Mouse (Mus musculus) heart, postnatal 0 days (tissue): ENCODE results near the gene Tpm3. TPM values are rescaled to one million over a fixed set of nuclear protein-coding genes. Genes with fewer than 3 reads are reported as not detected.

Experiments
- ATAC-seq: fragments of 200-750 bp; cut with Nextera tagmentation; 2 replicates; pipeline ENCODE4 v1.8.0; 2017; ENCODE audit warnings: low read depth, moderate number of reproducible peaks, moderate library complexity; ENCODE audit not compliant: insufficient read depth
- DNase-seq: peaks from one replicate; pipeline ENCODE4 v3.0.0-alpha.2; 2016; ENCODE audit warnings: low spot score
- H3K27ac ChIP-seq: fragments of 300-500 bp; sonication (generic); 2 replicates; pipeline ENCODE4 v1.5.1; 2014; ENCODE audit warnings: low read depth, mild to moderate bottlenecking
- H3K27me3 ChIP-seq: fragments of 300-500 bp; sonication (generic); 2 replicates; pipeline ENCODE4 v1.6.1; 2014; ENCODE audit warnings: low read length, mixed read lengths; ENCODE audit not compliant: control insufficient read depth, insufficient read depth
- H3K36me3 ChIP-seq: fragments of 300-500 bp; sonication (generic); replicated peaks from 2 replicates; pipeline ENCODE4 v1.6.1; 2014; ENCODE audit warnings: low read length, mixed read lengths; ENCODE audit not compliant: control insufficient read depth, insufficient read depth
- H3K4me1 ChIP-seq: fragments of 300-500 bp; sonication (generic); 2 replicates; pipeline ENCODE4 v1.6.1; 2014; ENCODE audit warnings: antibody characterized with exemption; ENCODE audit not compliant: control insufficient read depth, insufficient read depth
- H3K4me2 ChIP-seq: fragments of 300-500 bp; sonication (generic); 2 replicates; pipeline ENCODE4 v1.6.1; 2014; ENCODE audit warnings: low read depth, mild to moderate bottlenecking, low read length, moderate library complexity
- H3K4me3 ChIP-seq: fragments of 300-500 bp; sonication (generic); 2 replicates; pipeline ENCODE4 v1.5.1; 2014; ENCODE audit warnings: low read depth, low read length
- H3K9ac ChIP-seq: fragments of 300-500 bp; sonication (generic); replicated peaks from 2 replicates; pipeline ENCODE4 v1.6.1; 2014; ENCODE audit warnings: low read depth, low read length, mixed read lengths
- H3K9me3 ChIP-seq: fragments of 300-500 bp; sonication (generic); replicated peaks from 2 replicates; pipeline ENCODE4 v1.6.1; 2016; ENCODE audit warnings: low read length; ENCODE audit not compliant: control insufficient read depth
- CTCF ChIP-seq: IDR thresholded peaks from 2 replicates; pipeline ENCODE4 v1.5.1; 2016; ENCODE audit warnings: antibody characterized with exemption, control low read depth, low read depth
- EP300 ChIP-seq: IDR thresholded peaks from 2 replicates; pipeline ENCODE4 v1.6.1; 2016; ENCODE audit warnings: antibody characterized with exemption, low read depth
- WGBS: fragments of 180-500 bp; shearing (Covaris S2); extraction: QIAGEN DNeasy Blood & Tissue Kit; methylation state at CpG from one replicate; pipeline ENCODE4 v1.1.7; 2014; 5-methylcytosine and 5-hydroxymethylcytosine counted together
- polyA plus RNA-seq: library from polyadenylated mRNA; unstranded; fragments of >200 nt; fragmentation: Nextera tagmentation; extraction: Ambion mirVana; gene quantifications from 2 replicates; pipeline ENCODE4 v1.2.1, GENCODE M21; 2015
- total RNA-seq: library from RNA; depleted of rRNA; stranded (reverse); fragments of >200 nt; gene quantifications from 2 replicates; pipeline ENCODE4 v1.2.3, GENCODE M21; 2014; ENCODE audit warnings: low replicate concordance

Gene Tpm3
- total and polyA plus RNA-seq, 2 experiments from 2014 or later, result 88.0 to 145 TPM

DNA sequence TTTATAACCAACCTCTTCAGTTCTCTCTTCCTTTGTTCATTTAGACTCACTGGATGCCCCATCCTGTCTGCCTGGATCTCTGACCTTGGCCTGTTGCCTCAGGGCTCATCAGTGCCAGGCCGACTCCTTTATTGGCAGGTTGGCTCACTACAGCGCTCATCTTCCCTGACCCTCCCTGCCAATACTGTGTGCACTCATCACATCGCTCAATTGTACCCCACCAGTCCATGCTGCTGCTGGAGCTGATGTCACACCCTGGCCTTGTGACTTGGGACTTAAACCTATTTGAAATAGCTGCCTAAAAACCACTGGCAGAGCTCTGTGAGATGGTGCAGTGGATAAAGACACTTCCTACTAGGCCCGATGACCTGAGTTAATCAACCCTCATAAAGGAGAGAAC is 4.6 kb upstream of the Tpm3 start:
- no peak for TF ChIP-seq CTCF
- TF ChIP-seq EP300, result no peak
- DNase-seq (no peak), ATAC-seq (no peak)
- Histone ChIP-seq H3K36me3 (peaks cover 8% of the 10 kb centered on the region), H3K9me3 (no peaks in the 10 kb centered on the region), H3K27ac (no peak overlapping the region), H3K9ac (no peak overlapping the region), H3K27me3 (no peaks in the 10 kb centered on the region), H3K4me2 (no peak overlapping the region), H3K4me1 (no peaks in the 10 kb centered on the region), H3K4me3 (no peak overlapping the region)
- 88% methylated on average over 4 of the region's 4 CpGs for WGBS

- Histone ChIP-seq H3K4me2 (no peak overlapping the region), H3K27me3 (no peaks in the 10 kb centered on the region), H3K4me1 (no peaks in the 10 kb centered on the region), H3K36me3 (no peaks in the 10 kb centered on the region), H3K9me3 (no peaks in the 10 kb centered on the region), H3K4me3 (no peak overlapping the region), H3K9ac (no peak overlapping the region), H3K27ac (no peak overlapping the region)
- no peak for TF ChIP-seq CTCF
- TF ChIP-seq EP300, result no peak
- no peak for DNase-seq
- WGBS, result 58% methylated on average over 7 of the region's 7 CpGs
- no peak for ATAC-seq
Measured at GRCm38 (mm10) chr3:90069688-90070087, 2.8 kb upstream of the Tpm3 start.

- no peak overlapping the region for H3K4me3 ChIP-seq
- TF ChIP-seq EP300 (no peak), CTCF (peak; percentile 73)
- H3K27me3 ChIP-seq, result no peaks in the 10 kb centered on the region
- H3K9me3 ChIP-seq, result no peaks in the 10 kb centered on the region
- DNase-seq, result peak; percentile 72
- H3K4me1 ChIP-seq, result peaks cover 12% of the 10 kb centered on the region
- H3K36me3 ChIP-seq, result no peaks in the 10 kb centered on the region
- no peak overlapping the region for H3K9ac ChIP-seq
- no peak overlapping the region for H3K27ac ChIP-seq
- peak overlapping the region; percentile 41; the same call in 1 of the 2 replicates for H3K4me2 ChIP-seq
- ATAC-seq, result no peak
- 21% methylated on average over 5 of the region's 5 CpGs for WGBS
Measured at GRCm38 (mm10) chr3:90076921-90077716, 4.7 kb downstream of the Tpm3 start.

- H3K4me1 ChIP-seq, result peaks cover 23% of the 10 kb centered on the region
- H3K4me3 ChIP-seq, result no peak overlapping the region
- ATAC-seq (no peak), DNase-seq (no peak)
- H3K9ac ChIP-seq, result no peak overlapping the region
- no peaks in the 10 kb centered on the region for H3K27me3 ChIP-seq
- no peak overlapping the region for H3K4me2 ChIP-seq
- TF ChIP-seq CTCF (no peak), EP300 (no peak)
- H3K36me3 ChIP-seq, result no peaks in the 10 kb centered on the region
- WGBS, result 53% methylated on average over 5 of the region's 5 CpGs
- no peak overlapping the region for H3K27ac ChIP-seq
- H3K9me3 ChIP-seq, result no peaks in the 10 kb centered on the region
Measured at GRCm38 (mm10) chr3:90078224-90078623, 5.8 kb downstream of the Tpm3 start.

DNA sequence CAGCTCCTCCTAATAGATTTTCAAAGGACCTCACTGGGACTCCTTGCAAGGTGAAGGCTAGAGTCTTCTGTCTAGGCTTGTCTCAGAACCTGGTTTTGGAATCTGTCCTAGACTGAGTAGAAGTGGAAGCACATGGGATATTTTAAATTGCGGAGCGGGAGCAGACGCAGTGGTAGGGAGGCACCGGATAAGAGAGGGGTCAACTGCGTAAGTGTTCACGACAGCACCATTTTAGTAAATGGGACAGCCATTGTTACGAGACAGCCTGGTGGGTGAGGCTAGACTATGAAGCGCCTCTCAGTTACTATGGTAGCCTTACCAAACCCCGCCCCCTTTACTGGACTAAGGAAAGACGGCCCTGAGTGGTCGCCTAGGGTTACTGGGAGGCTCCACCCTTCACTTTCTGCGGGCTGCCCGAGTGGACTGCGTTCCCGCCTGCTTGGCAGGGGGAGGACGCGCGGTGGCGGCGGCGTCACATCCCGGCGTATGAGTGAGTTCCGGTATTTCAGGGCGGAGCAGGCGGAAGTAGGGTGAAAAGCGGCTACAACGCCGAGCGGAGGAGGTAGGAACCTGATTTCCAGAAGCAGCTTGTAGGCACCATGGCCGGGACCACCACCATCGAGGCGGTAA is 6.8 kb downstream of the Tpm3 start:
- H3K4me3 ChIP-seq, result peak overlapping the region; percentile 86
- H3K9me3 ChIP-seq, result no peaks in the 10 kb centered on the region
- no peaks in the 10 kb centered on the region for H3K27me3 ChIP-seq
- peak overlapping the region; percentile 95 for H3K27ac ChIP-seq
- DNase-seq (peak; percentile 98), ATAC-seq (peak; percentile 95)
- H3K4me1 ChIP-seq, result peaks cover 33% of the 10 kb centered on the region
- peak overlapping the region; percentile 73 for H3K4me2 ChIP-seq
- no peaks in the 10 kb centered on the region for H3K36me3 ChIP-seq
- H3K9ac ChIP-seq, result peak overlapping the region; percentile 82
- TF ChIP-seq CTCF (0 out of 2 replicates have a peak, but pooled peaks have one; percentile 1), EP300 (peak; percentile 35; the same call in 1 of the 2 replicates)
- WGBS, result under 1% methylated on average over 33 of the region's 33 CpGs
